Mouse (Mus musculus) embryonic stem cell, embryonic (primary cell): Measurements from ENCODE around the gene Cytl1.

ENCODE experiments used
- CTCF ChIA-PET, 4 experiments: fragments of 300-600 bp in 2 of 4; fragments of 350-600 bp in 2 of 4; sonication (Branson Sonifier 250); formaldehyde crosslinking; loops; one replicate each; lab custom pipeline; 2022; ENCODE audit warnings: inconsistent platforms in 2 of 4; lab: Charles Lee
- POLR2A ChIA-PET, 4 experiments: fragments of 300-600 bp in 2 of 4; fragments of 350-600 bp in 2 of 4; sonication (Branson Sonifier 250); formaldehyde crosslinking; loops; one replicate each; lab custom pipeline; 2022; ENCODE audit warnings: antibody characterized with exemption in 4 of 4, inconsistent platforms in 1 of 4; lab: Charles Lee

The Cytl1 gene

GRCm38 (mm10) chr5:37753366-37753765 lies 18.0 kb downstream of the Cytl1 start:
- POLR2A ChIA-PET: interaction anchor here in 1 of 4 experiments (0.5 kb wide), 1 partner anchor 67 kb away, joined by 3 read pairs; no protein-coding TSS in a partner anchor

GRCm38 (mm10) chr5:37762046-37762445 lies 26.7 kb downstream of the Cytl1 start:
- ChIA-PET POLR2A (interaction anchor here in 1 of 4 experiments (0.6 kb wide), 1 partner anchor 14 kb away, joined by 3 read pairs; no protein-coding TSS in a partner anchor), CTCF (interaction anchor here in 1 of 4 experiments (0.6 kb wide), 1 partner anchor 10 kb away, joined by 5 read pairs; no protein-coding TSS in a partner anchor)

More at GRCm38 (mm10) chr5:37753366-37753765, 18.0 kb downstream of the Cytl1 start:
- CTCF ChIA-PET: interaction anchor here in 2 of 4 experiments (0.5 to 1.2 kb wide), 3 partner anchors 15 to 337 kb away, joined by 3 to 5 read pairs (median 3); no protein-coding TSS in a partner anchor

GRCm38 (mm10) chr5:37765851-37766250 lies 30.5 kb downstream of the Cytl1 start:
- POLR2A ChIA-PET: no interaction called here

GRCm38 (mm10) chr5:37767231-37767630 lies 31.9 kb downstream of the Cytl1 start:
- ChIA-PET POLR2A (no interaction called here), CTCF (interaction anchor here in 1 of 4 experiments (0.7 kb wide), 1 partner anchor 1942 kb away, joined by 3 read pairs; no protein-coding TSS in a partner anchor)

More at GRCm38 (mm10) chr5:37765851-37766250, 30.5 kb downstream of the Cytl1 start:
- CTCF ChIA-PET: no interaction called here

- ChIA-PET POLR2A (interaction anchor here in 1 of 4 experiments (0.6 to 1.4 kb wide), 3 partner anchors 8 to 70 kb away, joined by 3 to 5 read pairs (median 4); no protein-coding TSS in a partner anchor), CTCF (interaction anchor here in 2 of 4 experiments (0.6 to 0.7 kb wide), 3 partner anchors 314 to 1731 kb away, joined by 3 to 8 read pairs (median 3); no protein-coding TSS in a partner anchor)
Measured at GRCm38 (mm10) chr5:37769031-37769430, 33.7 kb downstream of the Cytl1 start.

GRCm38 (mm10) chr5:37770870-37771269 lies 35.6 kb downstream of the Cytl1 start:
- ChIA-PET POLR2A (no interaction called here), CTCF (no interaction called here)

- POLR2A ChIA-PET: no interaction called here
Measured at GRCm38 (mm10) chr5:37774011-37774410, 38.7 kb downstream of the Cytl1 start.

GRCm38 (mm10) chr5:37775681-37776080 lies 40.4 kb downstream of the Cytl1 start:
- ChIA-PET CTCF (interaction anchor here in 1 of 4 experiments (0.9 to 1.1 kb wide), 3 partner anchors 23 to 315 kb away, joined by 3 to 5 read pairs (median 3); no protein-coding TSS in a partner anchor), POLR2A (interaction anchor here in 1 of 4 experiments (1.5 kb wide), 1 partner anchor 12 kb away, joined by 3 read pairs; no protein-coding TSS in a partner anchor)

More at GRCm38 (mm10) chr5:37774011-37774410, 38.7 kb downstream of the Cytl1 start:
- CTCF ChIA-PET: no interaction called here

- CTCF ChIA-PET: no interaction called here
- POLR2A ChIA-PET: no interaction called here
Measured at GRCm38 (mm10) chr5:37783306-37783705, 48.0 kb downstream of the Cytl1 start.

- ChIA-PET POLR2A (no interaction called here), CTCF (no interaction called here)
Measured at GRCm38 (mm10) chr5:37784847-37785391, 49.6 kb downstream of the Cytl1 start.
